Mouse (Mus musculus) embryonic stem cell, embryonic (primary cell): Measurements from ENCODE around the gene Desi1.

Experiments used
- CTCF ChIA-PET, 4 experiments: fragments of 300-600 bp in 2 of 4; fragments of 350-600 bp in 2 of 4; sonication (Branson Sonifier 250); formaldehyde crosslinking; loops; one replicate each; lab custom pipeline; 2022; ENCODE audit warnings: inconsistent platforms in 2 of 4; lab: Charles Lee
- POLR2A ChIA-PET, 4 experiments: fragments of 300-600 bp in 2 of 4; fragments of 350-600 bp in 2 of 4; sonication (Branson Sonifier 250); formaldehyde crosslinking; loops; one replicate each; lab custom pipeline; 2022; ENCODE audit warnings: antibody characterized with exemption in 4 of 4, inconsistent platforms in 1 of 4; lab: Charles Lee

The Desi1 gene

GRCm38 (mm10) chr15:82035904-82036689 is 2.4 kb upstream of the Desi1 start:
- POLR2A ChIA-PET, result interaction anchor here (0.6 to 5.5 kb wide), 29 partner anchors 8 to 823 kb away, joined by 3 to 42 read pairs (median 3); partner anchors contain the start of genes Pmm1 (in 2 of the 4), Polr3h (in 1 of the 4), Rangap1 (in 1 of the 4) and Srebf2 (in 1 of the 4)

GRCm38 (mm10) chr15:82032386-82032785 is 1.3 kb downstream of the Desi1 start:
- ChIA-PET CTCF (no interaction called here), POLR2A (interaction anchor here in 2 of 4 experiments (0.5 to 2.0 kb wide), 4 partner anchors 12 to 1215 kb away, joined by 3 to 7 read pairs (median 6); no protein-coding TSS in a partner anchor)

More at GRCm38 (mm10) chr15:82035904-82036689, 2.4 kb upstream of the Desi1 start:
- CTCF ChIA-PET, result interaction anchor here (0.6 to 2.2 kb wide), 19 partner anchors 10 to 689 kb away, joined by 3 to 15 read pairs (median 4); partner anchors contain the start of gene Polr3h (in 2 of the 4)

GRCm38 (mm10) chr15:82027726-82028125 is 5.9 kb downstream of the Desi1 start:
- CTCF ChIA-PET, result no interaction called here

GRCm38 (mm10) chr15:82027276-82027675 is 6.4 kb downstream of the Desi1 start:
- ChIA-PET CTCF (interaction anchor here in 1 of 4 experiments (1.6 kb wide), 1 partner anchor 8 kb away, joined by 8 read pairs; no protein-coding TSS in a partner anchor), POLR2A (interaction anchor here in 3 of 4 experiments (0.9 to 5.8 kb wide), 6 partner anchors 9 to 67 kb away, joined by 3 to 39 read pairs (median 6); partner anchors contain the start of gene Pmm1 (in 1 of the 3))

More at GRCm38 (mm10) chr15:82027726-82028125, 5.9 kb downstream of the Desi1 start:
- POLR2A ChIA-PET, result interaction anchor here in 2 of 4 experiments (0.6 to 5.8 kb wide), 6 partner anchors 9 to 294 kb away, joined by 3 to 39 read pairs (median 6); partner anchors contain the start of gene Pmm1 (in 1 of the 2)

- ChIA-PET CTCF (interaction anchor here in 2 of 4 experiments (0.6 to 0.7 kb wide), 3 partner anchors 10 to 120 kb away, joined by 3 read pairs; no protein-coding TSS in a partner anchor), POLR2A (interaction anchor here in 2 of 4 experiments (0.6 to 1.8 kb wide), 5 partner anchors 8 to 213 kb away, joined by 3 to 11 read pairs (median 3); partner anchors contain the start of gene Desi1 (in 1 of the 2))
Observed at GRCm38 (mm10) chr15:82023965-82024635, 9.6 kb downstream of the Desi1 start.

- ChIA-PET CTCF (interaction anchor here in 3 of 4 experiments (0.5 to 1.4 kb wide), 3 partner anchors 63 to 1789 kb away, joined by 3 to 4 read pairs (median 4); partner anchors contain the start of gene Mief1 (in 1 of the 3)), POLR2A (interaction anchor here in 2 of 4 experiments (0.6 to 3.5 kb wide), 8 partner anchors 9 to 1127 kb away, joined by 3 to 12 read pairs (median 3); partner anchors contain the start of genes Desi1 (in 1 of the 2) and Poldip3 (in 1 of the 2))
Observed at GRCm38 (mm10) chr15:82022535-82023088, 11.1 kb downstream of the Desi1 start.

GRCm38 (mm10) chr15:82019288-82019687 is 14.4 kb downstream of the Desi1 start:
- POLR2A ChIA-PET, result interaction anchor here in 1 of 4 experiments (0.7 to 3.7 kb wide), 5 partner anchors 9 to 21 kb away, joined by 3 to 19 read pairs (median 4); partner anchors contain the start of gene Desi1
- CTCF ChIA-PET, result interaction anchor here in 1 of 4 experiments (0.6 kb wide), 1 partner anchor 788 kb away, joined by 7 read pairs; no protein-coding TSS in a partner anchor

- CTCF ChIA-PET, result interaction anchor here in 3 of 4 experiments (0.6 to 2.8 kb wide), 9 partner anchors 18 to 258 kb away, joined by 3 to 15 read pairs (median 4); partner anchors contain the start of gene Pmm1 (in 1 of the 3)
- POLR2A ChIA-PET, result interaction anchor here in 3 of 4 experiments (0.6 to 4.7 kb wide), 31 partner anchors 9 to 1414 kb away, joined by 3 to 42 read pairs (median 10); partner anchors contain the start of genes Desi1 (in 2 of the 3), Pmm1 (in 2 of the 3), Srebf2 (in 2 of the 3) and Aco2 (in 1 of the 3)
Observed at GRCm38 (mm10) chr15:82017461-82017860, 16.2 kb downstream of the Desi1 start.

- ChIA-PET POLR2A (interaction anchor here (0.6 to 4.7 kb wide), 88 partner anchors 7 to 1799 kb away, joined by 3 to 48 read pairs (median 5); partner anchors contain the start of genes Pmm1 (in 3 of the 4), Polr3h (in 3 of the 4), Srebf2 (in 3 of the 4) and Csdc2 (in 2 of the 4)), CTCF (interaction anchor here (0.6 to 2.8 kb wide), 17 partner anchors 17 to 323 kb away, joined by 3 to 15 read pairs (median 4); partner anchors contain the start of genes Csdc2 (in 1 of the 4), Desi1 (in 1 of the 4), Pmm1 (in 1 of the 4) and Polr3h (in 1 of the 4))
Observed at GRCm38 (mm10) chr15:82016830-82017229, 16.8 kb downstream of the Desi1 start.

- CTCF ChIA-PET, result interaction anchor here (0.6 to 2.8 kb wide), 30 partner anchors 15 to 1041 kb away, joined by 3 to 15 read pairs (median 4); partner anchors contain the start of genes Csdc2 (in 1 of the 4), Desi1 (in 1 of the 4), Pmm1 (in 1 of the 4) and Polr3h (in 1 of the 4)
- POLR2A ChIA-PET, result interaction anchor here (0.6 to 4.7 kb wide), 158 partner anchors 8 to 1799 kb away, joined by 3 to 48 read pairs (median 4); partner anchors contain the start of genes Csdc2 (in 3 of the 4), Pmm1 (in 3 of the 4), Polr3h (in 3 of the 4) and Srebf2 (in 3 of the 4)
Observed at GRCm38 (mm10) chr15:82016101-82016808, 17.4 kb downstream of the Desi1 start.

- ChIA-PET CTCF (interaction anchor here (0.6 to 2.8 kb wide), 23 partner anchors 16 to 322 kb away, joined by 3 to 15 read pairs (median 4); partner anchors contain the start of genes Pmm1 (in 1 of the 4), Polr3h (in 1 of the 4) and Srebf2 (in 1 of the 4)), POLR2A (interaction anchor here (0.6 to 4.7 kb wide), 130 partner anchors 8 to 1782 kb away, joined by 3 to 48 read pairs (median 4); partner anchors contain the start of genes Csdc2 (in 3 of the 4), Pmm1 (in 3 of the 4), Polr3h (in 3 of the 4) and Srebf2 (in 3 of the 4))
Observed at GRCm38 (mm10) chr15:82015392-82016100, 18.1 kb downstream of the Desi1 start.

- ChIA-PET CTCF (interaction anchor here in 3 of 4 experiments (1.0 to 2.8 kb wide), 8 partner anchors 18 to 256 kb away, joined by 3 to 15 read pairs (median 5); partner anchors contain the start of gene Pmm1 (in 1 of the 3)), POLR2A (interaction anchor here in 3 of 4 experiments (0.6 to 4.7 kb wide), 43 partner anchors 9 to 884 kb away, joined by 3 to 48 read pairs (median 9); partner anchors contain the start of genes Pmm1 (in 3 of the 3), 1700029P11Rik (in 2 of the 3), Polr3h (in 2 of the 3) and Srebf2 (in 2 of the 3))
Observed at GRCm38 (mm10) chr15:82014745-82015391, 18.8 kb downstream of the Desi1 start.

GRCm38 (mm10) chr15:82011947-82012346 is 21.7 kb downstream of the Desi1 start:
- POLR2A ChIA-PET, result interaction anchor here in 2 of 4 experiments (0.6 to 3.7 kb wide), 4 partner anchors 43 to 150 kb away, joined by 3 to 9 read pairs (median 4); partner anchors contain the start of gene Pmm1 (in 1 of the 2)
- CTCF ChIA-PET, result no interaction called here

GRCm38 (mm10) chr15:82004257-82004656 is 29.4 kb downstream of the Desi1 start:
- ChIA-PET CTCF (interaction anchor here in 2 of 4 experiments (0.5 to 0.6 kb wide), 2 partner anchors 32 to 36 kb away, joined by 3 to 5 read pairs; no protein-coding TSS in a partner anchor), POLR2A (interaction anchor here in 2 of 4 experiments (0.5 to 2.6 kb wide), 12 partner anchors 8 to 449 kb away, joined by 3 to 21 read pairs (median 4); partner anchors contain the start of gene 1700029P11Rik (in 1 of the 2))
